Mouse (Mus musculus) bone marrow, adult 2 months (tissue): ENCODE results near the gene Eef2k.

Experiments used
- CTCF ChIP-seq: fragments of 200-500 bp; IDR thresholded peaks from 2 replicates; pipeline ENCODE4 v1.5.1; 2011; ENCODE audit warnings: low read length, control low read depth; ENCODE audit not compliant: control insufficient read depth, insufficient read depth
- POLR2A ChIP-seq: fragments of 200-500 bp; IDR thresholded peaks from 2 replicates; pipeline ENCODE4 v1.6.1; 2011; ENCODE audit warnings: low read depth, mild to moderate bottlenecking, control low read depth, low read length, borderline replicate concordance; ENCODE audit not compliant: control insufficient read depth

- TF ChIP-seq CTCF, result peak; percentile 88
- no peak for TF ChIP-seq POLR2A
These were observed 19.4 kb upstream of the Eef2k start for GRCm38 (mm10) chr7:120823248-120823647.
